Mouse (Mus musculus): ENCODE results near the gene Pafah1b3. TPM values are rescaled to one million over a fixed set of nuclear protein-coding genes. Genes with fewer than 3 reads are reported as not detected.

Pafah1b3 gene
- polyA plus RNA-seq, 1 experiment = 47.8 TPM

- TF ChIP-seq CTCF (IDR thresholded peaks at IDR 0.05; ENCODE audit: low read depth, low read length) (no peak), EP300 (IDR thresholded peaks at IDR 0.05; ENCODE audit: insufficient read depth, low read depth, low read length) (no peak), POLR2A (IDR thresholded peaks at IDR 0.05; ENCODE audit: insufficient read depth, low read length) (no peak)
- no peaks in the 10 kb centered on the region for H3K4me1 ChIP-seq (ENCODE audit: control insufficient read depth, insufficient read depth, low read length)
- H3K4me3 ChIP-seq (ENCODE audit: low read depth, low read length) = no peak overlapping the region
- H3K27ac ChIP-seq (ENCODE audit: insufficient read depth, low read length) = no peak overlapping the region
- H3K9ac ChIP-seq (ENCODE audit: low read depth, poor library complexity, severe bottlenecking) = no peak overlapping the region
- H3K9me3 ChIP-seq (replicated peaks; ENCODE audit: control insufficient read depth, insufficient read depth, low read length, poor library complexity, severe bottlenecking) = no peaks in the 10 kb centered on the region
- peaks cover 57% of the 10 kb centered on the region for H3K36me3 ChIP-seq (ENCODE audit: control insufficient read depth, insufficient read depth, low read length, poor library complexity, severe bottlenecking)
- H3K27me3 ChIP-seq (ENCODE audit: control insufficient read depth, insufficient read depth, low read length, poor library complexity, severe bottlenecking) = no peaks in the 10 kb centered on the region
Measured at GRCm38 (mm10) chr7:25288011-25288410, 9.8 kb downstream of the Pafah1b3 start.

GRCm38 (mm10) chr7:25286989-25287388, 10.8 kb downstream of the Pafah1b3 start:
- no peak overlapping the region for H3K4me3 ChIP-seq (ENCODE audit: low read depth, low read length)
- no peak for TF ChIP-seq EP300 (IDR thresholded peaks at IDR 0.05; ENCODE audit: insufficient read depth, low read depth, low read length)
- no peak for TF ChIP-seq POLR2A (IDR thresholded peaks at IDR 0.05; ENCODE audit: insufficient read depth, low read length)
- TF ChIP-seq CTCF (IDR thresholded peaks at IDR 0.05; ENCODE audit: low read depth, low read length) = peak; percentile 39
- H3K36me3 ChIP-seq (ENCODE audit: control insufficient read depth, insufficient read depth, low read length, poor library complexity, severe bottlenecking) = peaks cover 49% of the 10 kb centered on the region
- H3K27me3 ChIP-seq (ENCODE audit: control insufficient read depth, insufficient read depth, low read length, poor library complexity, severe bottlenecking) = no peaks in the 10 kb centered on the region
- H3K9ac ChIP-seq (ENCODE audit: low read depth, poor library complexity, severe bottlenecking) = no peak overlapping the region
- H3K27ac ChIP-seq (ENCODE audit: insufficient read depth, low read length) = no peak overlapping the region
- H3K4me1 ChIP-seq (ENCODE audit: control insufficient read depth, insufficient read depth, low read length) = no peaks in the 10 kb centered on the region
- H3K9me3 ChIP-seq (replicated peaks; ENCODE audit: control insufficient read depth, insufficient read depth, low read length, poor library complexity, severe bottlenecking) = no peaks in the 10 kb centered on the region

GRCm38 (mm10) chr7:25285511-25286238, 12.1 kb downstream of the Pafah1b3 start:
- Histone ChIP-seq H3K4me3 (ENCODE audit: low read depth, low read length) (no peak overlapping the region), H3K4me1 (ENCODE audit: control insufficient read depth, insufficient read depth, low read length) (no peaks in the 10 kb centered on the region), H3K36me3 (ENCODE audit: control insufficient read depth, insufficient read depth, low read length, poor library complexity, severe bottlenecking) (peaks cover 38% of the 10 kb centered on the region), H3K9me3 (replicated peaks; ENCODE audit: control insufficient read depth, insufficient read depth, low read length, poor library complexity, severe bottlenecking) (no peaks in the 10 kb centered on the region), H3K27me3 (ENCODE audit: control insufficient read depth, insufficient read depth, low read length, poor library complexity, severe bottlenecking) (no peaks in the 10 kb centered on the region), H3K27ac (ENCODE audit: insufficient read depth, low read length) (no peak overlapping the region), H3K9ac (ENCODE audit: low read depth, poor library complexity, severe bottlenecking) (no peak overlapping the region)
- TF ChIP-seq CTCF (IDR thresholded peaks at IDR 0.05; ENCODE audit: low read depth, low read length) (no peak), EP300 (IDR thresholded peaks at IDR 0.05; ENCODE audit: insufficient read depth, low read depth, low read length) (no peak), POLR2A (IDR thresholded peaks at IDR 0.05; ENCODE audit: insufficient read depth, low read length) (no peak)

GRCm38 (mm10) chr7:25284766-25285165, 13.0 kb downstream of the Pafah1b3 start:
- no peak overlapping the region for H3K4me3 ChIP-seq (ENCODE audit: low read depth, low read length)

GRCm38 (mm10) chr7:25284171-25284570, 13.6 kb downstream of the Pafah1b3 start:
- no peaks in the 10 kb centered on the region for H3K27me3 ChIP-seq (ENCODE audit: control insufficient read depth, insufficient read depth, low read length, poor library complexity, severe bottlenecking)
- no peak for TF ChIP-seq POLR2A (IDR thresholded peaks at IDR 0.05; ENCODE audit: insufficient read depth, low read length)
- TF ChIP-seq EP300 (IDR thresholded peaks at IDR 0.05; ENCODE audit: insufficient read depth, low read depth, low read length) = no peak
- no peak for TF ChIP-seq CTCF (IDR thresholded peaks at IDR 0.05; ENCODE audit: low read depth, low read length)
- H3K36me3 ChIP-seq (ENCODE audit: control insufficient read depth, insufficient read depth, low read length, poor library complexity, severe bottlenecking) = peaks cover 38% of the 10 kb centered on the region
- H3K9me3 ChIP-seq (replicated peaks; ENCODE audit: control insufficient read depth, insufficient read depth, low read length, poor library complexity, severe bottlenecking) = no peaks in the 10 kb centered on the region
- H3K4me3 ChIP-seq (ENCODE audit: low read depth, low read length) = no peak overlapping the region
- no peak overlapping the region for H3K9ac ChIP-seq (ENCODE audit: low read depth, poor library complexity, severe bottlenecking)
- H3K4me1 ChIP-seq (ENCODE audit: control insufficient read depth, insufficient read depth, low read length) = peaks cover 2% of the 10 kb centered on the region
- H3K27ac ChIP-seq (ENCODE audit: insufficient read depth, low read length) = no peak overlapping the region

More at GRCm38 (mm10) chr7:25284766-25285165, 13.0 kb downstream of the Pafah1b3 start:
- no peak for TF ChIP-seq CTCF (IDR thresholded peaks at IDR 0.05; ENCODE audit: low read depth, low read length)
- no peak for TF ChIP-seq POLR2A (IDR thresholded peaks at IDR 0.05; ENCODE audit: insufficient read depth, low read length)
- TF ChIP-seq EP300 (IDR thresholded peaks at IDR 0.05; ENCODE audit: insufficient read depth, low read depth, low read length) = no peak
- Histone ChIP-seq H3K9ac (ENCODE audit: low read depth, poor library complexity, severe bottlenecking) (no peak overlapping the region), H3K36me3 (ENCODE audit: control insufficient read depth, insufficient read depth, low read length, poor library complexity, severe bottlenecking) (peaks cover 38% of the 10 kb centered on the region), H3K27me3 (ENCODE audit: control insufficient read depth, insufficient read depth, low read length, poor library complexity, severe bottlenecking) (no peaks in the 10 kb centered on the region), H3K4me1 (ENCODE audit: control insufficient read depth, insufficient read depth, low read length) (peaks cover 2% of the 10 kb centered on the region), H3K27ac (ENCODE audit: insufficient read depth, low read length) (no peak overlapping the region), H3K9me3 (replicated peaks; ENCODE audit: control insufficient read depth, insufficient read depth, low read length, poor library complexity, severe bottlenecking) (no peaks in the 10 kb centered on the region)

- Histone ChIP-seq H3K4me1 (ENCODE audit: control insufficient read depth, insufficient read depth, low read length) (peaks cover 2% of the 10 kb centered on the region), H3K27ac (ENCODE audit: insufficient read depth, low read length) (no peak overlapping the region), H3K4me3 (ENCODE audit: low read depth, low read length) (peak overlapping the region; percentile 79), H3K9me3 (replicated peaks; ENCODE audit: control insufficient read depth, insufficient read depth, low read length, poor library complexity, severe bottlenecking) (no peaks in the 10 kb centered on the region), H3K36me3 (ENCODE audit: control insufficient read depth, insufficient read depth, low read length, poor library complexity, severe bottlenecking) (peaks cover 34% of the 10 kb centered on the region), H3K27me3 (ENCODE audit: control insufficient read depth, insufficient read depth, low read length, poor library complexity, severe bottlenecking) (no peaks in the 10 kb centered on the region), H3K9ac (ENCODE audit: low read depth, poor library complexity, severe bottlenecking) (peak overlapping the region; percentile 93)
- TF ChIP-seq CTCF (IDR thresholded peaks at IDR 0.05; ENCODE audit: low read depth, low read length) = no peak
Measured at GRCm38 (mm10) chr7:25283637-25284036, 14.1 kb downstream of the Pafah1b3 start.

Measured in ES-Bruce4 (cell line).